Mouse (Mus musculus): ENCODE data around the gene Cldnd2.

DNA sequence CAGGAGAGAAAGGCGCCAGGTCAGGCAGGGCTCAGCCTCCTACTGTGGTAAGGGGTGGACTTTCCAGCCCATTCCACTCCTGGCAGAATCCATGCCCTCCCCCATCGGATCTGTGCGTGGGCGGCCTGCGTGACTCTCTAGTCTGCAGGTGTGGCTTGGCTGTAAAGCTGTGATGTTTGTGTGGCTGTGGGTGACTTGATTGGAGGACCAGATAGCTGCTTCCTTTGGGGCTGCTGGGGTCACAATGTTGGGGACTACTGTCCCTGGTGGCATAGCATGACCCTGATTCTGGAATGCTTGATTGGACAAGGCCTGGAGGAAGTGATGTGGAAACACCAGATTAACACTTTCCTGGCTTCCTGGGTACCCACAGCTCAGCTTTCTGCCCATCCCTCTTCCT lies 48.1 kb downstream of the Cldnd2 start:
- no peak for TF ChIP-seq POLR2A (IDR thresholded peaks at IDR 0.05; ENCODE audit: extremely low read depth, insufficient read depth, low read length)
- TF ChIP-seq CTCF (IDR thresholded peaks at IDR 0.05; ENCODE audit: low read depth, low read length), result no peak

Data from liver, adult 2 months (tissue).